Mouse (Mus musculus): ENCODE measurements around the gene Prpf40b.

Gene Prpf40b

GRCm38 (mm10) chr15:99332921-99333675 lies 38.2 kb downstream of the Prpf40b start:
- peak; percentile 88 for DNase-seq (ENCODE audit: low spot score)

GRCm38 (mm10) chr15:99333676-99334065 lies 38.8 kb downstream of the Prpf40b start:
- DNase-seq (ENCODE audit: low spot score), result no peak

GRCm38 (mm10) chr15:99334500-99334899 lies 39.6 kb downstream of the Prpf40b start:
- DNase-seq (ENCODE audit: low spot score), result no peak

- no peak for DNase-seq (ENCODE audit: low spot score)
These were observed 41.0 kb downstream of the Prpf40b start for GRCm38 (mm10) chr15:99335801-99336320.

- no peak for DNase-seq (ENCODE audit: low spot score)
These were observed 44.0 kb downstream of the Prpf40b start for GRCm38 (mm10) chr15:99338916-99339315.

GRCm38 (mm10) chr15:99339669-99340068 lies 44.8 kb downstream of the Prpf40b start:
- DNase-seq (ENCODE audit: low spot score), result no peak

- DNase-seq (ENCODE audit: low spot score), result no peak
These were observed 46.2 kb downstream of the Prpf40b start for GRCm38 (mm10) chr15:99341102-99341501.

GRCm38 (mm10) chr15:99342194-99342981 lies 47.5 kb downstream of the Prpf40b start:
- no peak for DNase-seq (ENCODE audit: low spot score)

GRCm38 (mm10) chr15:99343414-99344147 lies 48.7 kb downstream of the Prpf40b start:
- DNase-seq (ENCODE audit: low spot score), result peak; percentile 40

GRCm38 (mm10) chr15:99344148-99344870 lies 49.4 kb downstream of the Prpf40b start:
- DNase-seq (ENCODE audit: low spot score), result no peak

- no peak for DNase-seq (ENCODE audit: low spot score)
These were observed 50.1 kb downstream of the Prpf40b start for GRCm38 (mm10) chr15:99344961-99345360.

GRCm38 (mm10) chr15:99351610-99352009 lies 56.7 kb downstream of the Prpf40b start:
- DNase-seq (ENCODE audit: low spot score), result no peak

GRCm38 (mm10) chr15:99352306-99352705 lies 57.4 kb downstream of the Prpf40b start:
- DNase-seq (ENCODE audit: low spot score), result no peak

GRCm38 (mm10) chr15:99355660-99356059 lies 60.8 kb downstream of the Prpf40b start:
- no peak for DNase-seq (ENCODE audit: low spot score)

- DNase-seq (ENCODE audit: low spot score), result no peak
These were observed 61.6 kb downstream of the Prpf40b start for GRCm38 (mm10) chr15:99356462-99356861.

- DNase-seq (ENCODE audit: low spot score), result no peak
These were observed 64.1 kb downstream of the Prpf40b start for GRCm38 (mm10) chr15:99358952-99359351.

- DNase-seq (ENCODE audit: low spot score), result no peak
These were observed 69.2 kb downstream of the Prpf40b start for GRCm38 (mm10) chr15:99364022-99364530.

GRCm38 (mm10) chr15:99364921-99365320 lies 70.0 kb downstream of the Prpf40b start:
- no peak for DNase-seq (ENCODE audit: low spot score)

Measured in embryo, embryonic 10.5 days (tissue).